13 mouse cellular contexts compared by ENCODE assay signal in genomic region chr15:27468822-27469488, GRCm38 (mm10). TPM values are rescaled to one million over a fixed set of nuclear protein-coding genes. Genes with fewer than 3 reads are reported as not detected.
A peak's percentile ranks its signal among the peaks of the same experiment; 100 is the strongest.
DNase-seq lines count a peak whose midpoint lies in the region; ATAC-seq and TF ChIP-seq lines count a peak whose summit lies in the region.
"Had no signal": no experiment of that assay in that cellular context is flagged by ENCODE, and none has a peak within 500 bp of the region (broad histone marks: within the 10 kb centered on the region; RNA-seq: fewer than 3 reads in every experiment).

No protein-coding gene starts in this region.

- no peaks in the 10 kb centered on the region for H3K9me3 ChIP-seq in midbrain, postnatal 0 days (ENCODE audit: low read length)
- no peaks in the 10 kb centered on the region for H3K9me3 ChIP-seq in midbrain, embryonic 11.5 days (ENCODE audit: control insufficient read depth, low read length)
- H3K9me3 ChIP-seq in liver, embryonic 12.5 days (replicated peaks), result no peaks in the 10 kb centered on the region
- H3K9me3 ChIP-seq in kidney, embryonic 16.5 days (ENCODE audit: low read length), result no peaks in the 10 kb centered on the region
- H3K9me3 ChIP-seq: forebrain, embryonic 10.5 days; midbrain, embryonic 10.5 days had no signal

- no peak for TF ChIP-seq POLR2A in cerebellum, adult 2 months (IDR thresholded peaks at IDR 0.05; ENCODE audit: borderline replicate concordance, insufficient read depth, low read length)

- H3K27ac ChIP-seq in cerebellum, adult 2 months (ENCODE audit: insufficient read depth, low read length), result no peak overlapping the region
- no peak overlapping the region for H3K27ac ChIP-seq in midbrain, postnatal 0 days (ENCODE audit: low read depth, low read length)
- H3K27ac ChIP-seq in midbrain, embryonic 11.5 days (ENCODE audit: low read depth, low read length), result no peak overlapping the region
- peak overlapping the region; percentile 81 for H3K27ac ChIP-seq in liver, embryonic 12.5 days
- no peak overlapping the region for H3K27ac ChIP-seq in kidney, embryonic 16.5 days (ENCODE audit: low read length)
- H3K27ac ChIP-seq: forebrain, embryonic 10.5 days; midbrain, embryonic 10.5 days had no signal

- H3K4me3 ChIP-seq in cerebellum, adult 2 months (replicated peaks; ENCODE audit: insufficient read depth, low read depth, low read length), result peak overlapping the region; percentile 15
- no peak overlapping the region for H3K4me3 ChIP-seq in midbrain, postnatal 0 days (ENCODE audit: low read depth, low read length)
- no peak overlapping the region for H3K4me3 ChIP-seq in midbrain, embryonic 11.5 days (ENCODE audit: low read depth, low read length)
- peak overlapping the region; percentile 90 for H3K4me3 ChIP-seq in liver, embryonic 12.5 days
- no peak overlapping the region for H3K4me3 ChIP-seq in kidney, embryonic 16.5 days (ENCODE audit: low read length)
- H3K4me3 ChIP-seq: forebrain, embryonic 10.5 days; midbrain, embryonic 10.5 days had no signal

- H3K36me3 ChIP-seq in midbrain, postnatal 0 days (ENCODE audit: insufficient read depth, low read length), result no peaks in the 10 kb centered on the region
- H3K36me3 ChIP-seq in midbrain, embryonic 11.5 days (ENCODE audit: control insufficient read depth, insufficient read depth, low read length), result no peaks in the 10 kb centered on the region
- peaks cover 15% of the 10 kb centered on the region for H3K36me3 ChIP-seq in liver, embryonic 12.5 days
- H3K36me3 ChIP-seq in kidney, embryonic 16.5 days (ENCODE audit: insufficient read depth, low read length), result no peaks in the 10 kb centered on the region
- H3K36me3 ChIP-seq: forebrain, embryonic 10.5 days; midbrain, embryonic 10.5 days had no signal

- no peak for DNase-seq in cerebellum, adult 2 months
- no peak for DNase-seq in cerebellum, postnatal 10 days
- DNase-seq in midbrain, postnatal 0 days (ENCODE audit: low spot score), result no peak
- no peak for DNase-seq in midbrain, embryonic 11.5 days (ENCODE audit: low spot score, missing footprints)
- DNase-seq in testis, postnatal 10 days (ENCODE audit: low spot score), result no peak
- no peak for DNase-seq in right cerebral cortex, adult 18-20 months
- DNase-seq: kidney, adult 11 months; layer of hippocampus, adult 9-11 months; thymus, postnatal 25 days had no signal

- no peaks in the 10 kb centered on the region for H3K27me3 ChIP-seq in cerebellum, adult 2 months (ENCODE audit: control insufficient read depth, insufficient read depth, low read length)
- H3K27me3 ChIP-seq in midbrain, postnatal 0 days (ENCODE audit: insufficient read depth, low read length), result no peaks in the 10 kb centered on the region
- peaks cover 6% of the 10 kb centered on the region for H3K27me3 ChIP-seq in midbrain, embryonic 11.5 days (ENCODE audit: control insufficient read depth, insufficient read depth, low read length)
- H3K27me3 ChIP-seq in liver, embryonic 12.5 days (replicated peaks), result no peaks in the 10 kb centered on the region
- no peaks in the 10 kb centered on the region for H3K27me3 ChIP-seq in kidney, embryonic 16.5 days (ENCODE audit: insufficient read depth, low read length)

- H3K4me1 ChIP-seq in cerebellum, adult 2 months (ENCODE audit: control insufficient read depth, insufficient read depth, low read length), result peaks cover 9% of the 10 kb centered on the region; the same call in 1 of the 2 replicates
- peaks cover 8% of the 10 kb centered on the region; the same call in 1 of the 2 replicates for H3K4me1 ChIP-seq in midbrain, postnatal 0 days (ENCODE audit: insufficient read depth, low read length)
- H3K4me1 ChIP-seq in midbrain, embryonic 11.5 days (ENCODE audit: control insufficient read depth, insufficient read depth, low read length), result peaks cover 4% of the 10 kb centered on the region; the same call in 1 of the 2 replicates
- peaks cover 51% of the 10 kb centered on the region for H3K4me1 ChIP-seq in liver, embryonic 12.5 days
- peaks cover 13% of the 10 kb centered on the region; the same call in 1 of the 2 replicates for H3K4me1 ChIP-seq in kidney, embryonic 16.5 days (ENCODE audit: insufficient read depth, low read length)

- H3K9ac ChIP-seq in midbrain, postnatal 0 days (replicated peaks; ENCODE audit: low read length, poor library complexity, severe bottlenecking), result no peak overlapping the region
- H3K9ac ChIP-seq in midbrain, embryonic 11.5 days (ENCODE audit: low read length), result no peak overlapping the region
- peak overlapping the region; percentile 41; the same call in 1 of the 2 replicates for H3K9ac ChIP-seq in liver, embryonic 12.5 days
- H3K9ac ChIP-seq in kidney, embryonic 16.5 days (replicated peaks; ENCODE audit: low read length), result no peak overlapping the region

- ATAC-seq in midbrain, postnatal 0 days (ENCODE audit: low FRiP score), result no peak
- ATAC-seq in midbrain, embryonic 11.5 days (ENCODE audit: low FRiP score), result no peak
- peak; percentile 66 for ATAC-seq in liver, embryonic 12.5 days
- no peak for ATAC-seq in kidney, embryonic 16.5 days (ENCODE audit: low FRiP score, low TSS enrichment)

- TF ChIP-seq CTCF in cerebellum, adult 2 months (IDR thresholded peaks at IDR 0.05; ENCODE audit: borderline replicate concordance, insufficient read depth, low read depth, low read length), result no peak
- no peak for TF ChIP-seq CTCF in midbrain, postnatal 0 days (IDR thresholded peaks at IDR 0.05)

- 0 out of 2 replicates have a peak overlapping the region, but pooled peaks have one; percentile 9 for H3K4me2 ChIP-seq in midbrain, postnatal 0 days (ENCODE audit: low read depth, low read length, poor library complexity, severe bottlenecking)
- no peak overlapping the region for H3K4me2 ChIP-seq in midbrain, embryonic 11.5 days
- peak overlapping the region; percentile 58 for H3K4me2 ChIP-seq in liver, embryonic 12.5 days
- H3K4me2 ChIP-seq in kidney, embryonic 16.5 days (replicated peaks; ENCODE audit: low read depth, low read length), result no peak overlapping the region

- WGBS in cerebellum, adult 2 months, result 50% methylated on average over 4 of the region's 4 CpGs
- WGBS in midbrain, postnatal 0 days, result 77% methylated on average over 4 of the region's 4 CpGs
- WGBS in midbrain, embryonic 11.5 days, result 84% methylated on average over 4 of the region's 4 CpGs
- 24% methylated on average over 4 of the region's 4 CpGs for WGBS in liver, embryonic 12.5 days (ENCODE audit: insufficient replicate concordance)
- 69% methylated on average over 4 of the region's 4 CpGs for WGBS in kidney, embryonic 16.5 days

RNA-seq across cellular contexts. Expression of gene Ank, which starts 2.5 kb away (rescaled TPM):
- polyA plus RNA-seq in cerebellum, adult 2 months (2012; rRNA removed), result 212 and 222 TPM in 2 replicates
- 24.1 and 28.4 TPM in 2 replicates for total RNA-seq in midbrain, postnatal 0 days (2014; rRNA removed)
- polyA plus RNA-seq in midbrain, postnatal 0 days (2015; fragmentation: Nextera tagmentation; extraction: Ambion mirVana), result 15.7 and 15.8 TPM in 2 replicates
- 8.2 and 8.6 TPM in 2 replicates for polyA plus RNA-seq in midbrain, embryonic 11.5 days (2014; fragmentation: Nextera tagmentation; extraction: Ambion mirVana)
- 13.6 and 14.2 TPM in 2 replicates for polyA plus RNA-seq in liver, embryonic 12.5 days (2016; fragmentation: Nextera tagmentation; extraction: Ambion mirVana)
- polyA plus RNA-seq in kidney, embryonic 16.5 days (2015; fragmentation: Nextera tagmentation; extraction: Ambion mirVana), result 6.3 and 7.2 TPM in 2 replicates

Comparison
In these comparisons a context has a peak if more than half of its experiments do, and no peak if none do; other contexts are left out.
1. H3K4me2 ChIP-seq: peak in midbrain, postnatal 0 days (single experiment) and liver, embryonic 12.5 days (single experiment); none in midbrain, embryonic 11.5 days (single experiment) and kidney, embryonic 16.5 days (single experiment).
2. H3K4me3 ChIP-seq: peak in cerebellum, adult 2 months (single experiment) and liver, embryonic 12.5 days (single experiment); none in midbrain, postnatal 0 days (single experiment), midbrain, embryonic 11.5 days (single experiment) and kidney, embryonic 16.5 days (single experiment).
3. RNA of gene Ank, which starts 2.5 kb away (polyA plus RNA-seq): 212 to 222 TPM in cerebellum, adult 2 months; 15.7 to 15.8 TPM in midbrain, postnatal 0 days, 13.6 to 14.2 TPM in liver, embryonic 12.5 days, 8.2 to 8.6 TPM in midbrain, embryonic 11.5 days and 6.3 to 7.2 TPM in kidney, embryonic 16.5 days; every median in the first group is over 10 times any median in the second.